8 mouse cellular contexts compared by ENCODE assay signal in genomic region chr5:31192939-31193630, GRCm38 (mm10). TPM values are rescaled to one million over a fixed set of nuclear protein-coding genes. Genes with fewer than 3 reads are reported as not detected.
DNase-seq lines count a peak whose midpoint lies in the region; ATAC-seq lines count a peak whose summit lies in the region.

Gene Snx17 (plus strand): TSS chr5:31193227.
Gene Eif2b4 (minus strand): TSS chr5:31193430.

- DNase-seq in ES-CJ7 (ENCODE audit: low read depth, low spot score) = peak; percentile 99
- DNase-seq in cerebellum, adult 11 months = peak; percentile 98
- DNase-seq in forebrain, embryonic 14.5 days (ENCODE audit: low spot score) = peak; percentile 99
- peak; percentile 98 to 99 for DNase-seq in heart, postnatal 14 days
- peak; percentile 99 for DNase-seq in layer of hippocampus, adult 11-12 months (ENCODE audit: low spot score)
- peak; percentile 100 for DNase-seq in lung, adult 18-20 months
- peak; percentile 99 for DNase-seq in testis, postnatal 14 days (ENCODE audit: low spot score)

- H3K4me1 ChIP-seq in forebrain, embryonic 14.5 days (ENCODE audit: control insufficient read depth, insufficient read depth, low read length) = peaks cover 10% of the 10 kb centered on the region
- peaks cover 24% of the 10 kb centered on the region for H3K4me1 ChIP-seq in neural tube, embryonic 15.5 days

- H3K27me3 ChIP-seq in forebrain, embryonic 14.5 days (replicated peaks; ENCODE audit: control insufficient read depth, insufficient read depth, low read length) = no peaks in the 10 kb centered on the region
- H3K27me3 ChIP-seq in neural tube, embryonic 15.5 days (replicated peaks) = no peaks in the 10 kb centered on the region

- intact Hi-C loops in heart, postnatal 14 days (cut with DNase I) = no loop called here

- H3K4me3 ChIP-seq in forebrain, embryonic 14.5 days (ENCODE audit: low read depth, low read length) = peak within 1 kb of the TSS; percentile 86
- H3K4me3 ChIP-seq in neural tube, embryonic 15.5 days (replicated peaks) = peak within 1 kb of the TSS; percentile 86

- H3K36me3 ChIP-seq in forebrain, embryonic 14.5 days (ENCODE audit: control insufficient read depth, insufficient read depth, low read length) = peaks cover 65% of the 10 kb centered on the region
- H3K36me3 ChIP-seq in neural tube, embryonic 15.5 days = peaks cover 61% of the 10 kb centered on the region

- peak; percentile 98 for ATAC-seq in forebrain, embryonic 14.5 days
- ATAC-seq in neural tube, embryonic 15.5 days (ENCODE audit: low FRiP score) = peak; percentile 96

- peak within 1 kb of the TSS; percentile 83 for H3K4me2 ChIP-seq in forebrain, embryonic 14.5 days (ENCODE audit: low read length)
- peak within 1 kb of the TSS; percentile 88 for H3K4me2 ChIP-seq in neural tube, embryonic 15.5 days

- peak within 1 kb of the TSS; percentile 89 for H3K9ac ChIP-seq in forebrain, embryonic 14.5 days (ENCODE audit: low read length)
- H3K9ac ChIP-seq in neural tube, embryonic 15.5 days (replicated peaks) = peak within 1 kb of the TSS; percentile 93

- WGBS in forebrain, embryonic 14.5 days = under 1% methylated on average over 48 of the region's 48 CpGs
- under 1% methylated on average over 48 of the region's 48 CpGs for WGBS in neural tube, embryonic 15.5 days

- peak within 1 kb of the TSS; percentile 77 for H3K27ac ChIP-seq in forebrain, embryonic 14.5 days (ENCODE audit: low read depth, low read length)
- H3K27ac ChIP-seq in neural tube, embryonic 15.5 days (replicated peaks) = peak within 1 kb of the TSS; percentile 91

- H3K9me3 ChIP-seq in forebrain, embryonic 14.5 days (replicated peaks; ENCODE audit: control insufficient read depth, low read length) = no peaks in the 10 kb centered on the region
- no peaks in the 10 kb centered on the region for H3K9me3 ChIP-seq in neural tube, embryonic 15.5 days (replicated peaks)

RNA-seq across cellular contexts. Expression of gene Snx17, which starts in this region (rescaled TPM):
- 135 and 142 TPM in 2 replicates for polyA plus RNA-seq in forebrain, embryonic 14.5 days (2014; fragmentation: Nextera tagmentation; extraction: Ambion mirVana)
- total RNA-seq in heart, postnatal 14 days (2021) = 10 to 100 TPM; 66.3 to 67.8 TPM
- polyA plus RNA-seq in neural tube, embryonic 15.5 days (2015; fragmentation: Nextera tagmentation; extraction: Ambion mirVana) = 111 and 120 TPM in 2 replicates

RNA-seq across cellular contexts. Expression of gene Eif2b4, which starts in this region (rescaled TPM):
- 84.5 and 87.3 TPM in 2 replicates for polyA plus RNA-seq in forebrain, embryonic 14.5 days (2014; fragmentation: Nextera tagmentation; extraction: Ambion mirVana)
- 10 to 100 TPM; 48.4 to 62.3 TPM for total RNA-seq in heart, postnatal 14 days (2021)
- 86.8 and 90.4 TPM in 2 replicates for polyA plus RNA-seq in neural tube, embryonic 15.5 days (2015; fragmentation: Nextera tagmentation; extraction: Ambion mirVana)

Comparison
In these comparisons a context has a peak if more than half of its experiments do, and no peak if none do; other contexts are left out.
1. Peak in every context shown above with its lines: DNase-seq, ATAC-seq, H3K4me3 ChIP-seq and H3K27ac ChIP-seq.